Mouse (Mus musculus) MEL (cell line): ENCODE data around the gene Slc44a2.

Experiments used
- CTCF ChIP-seq, 3 experiments: IDR thresholded peaks in 2 of 3; conservative IDR thresholded peaks in 1 of 3; 2 replicates each; pipeline ENCODE4 v1.5.1; 2011 to 2012; ENCODE audit warnings: low read length in 3 of 3, low read depth in 2 of 3, mild to moderate bottlenecking in 2 of 3, improper control_type of control experiment in 1 of 3, inconsistent platforms in 1 of 3, mixed read lengths in 1 of 3, moderate library complexity in 1 of 3; ENCODE audit not compliant: control insufficient read depth in 1 of 3, insufficient read depth in 1 of 3, poor library complexity in 1 of 3, severe bottlenecking in 1 of 3
- KAT2A ChIP-seq: conservative IDR thresholded peaks from 2 replicates; pipeline ENCODE4 v1.6.1; 2012; ENCODE audit warnings: low read depth, low read length, improper control_type of control experiment, inconsistent platforms
- MAX ChIP-seq: IDR thresholded peaks from 2 replicates; pipeline ENCODE4 v1.6.1; 2011; ENCODE audit warnings: low read length, improper control_type of control experiment
- POLR2A ChIP-seq, 2 experiments: IDR thresholded peaks; 2 replicates each; pipeline ENCODE4 v1.6.1; 2011 to 2012; ENCODE audit warnings: low read length in 2 of 2, mild to moderate bottlenecking in 2 of 2, control low read depth in 1 of 2, improper control_type of control experiment in 1 of 2, low read depth in 1 of 2, moderate library complexity in 1 of 2; ENCODE audit not compliant: control insufficient read depth in 1 of 2, insufficient read depth in 1 of 2, poor library complexity in 1 of 2

GRCm38 (mm10) chr9:21320619-21321512, at the start of gene Slc44a2:
- peak; percentile 36 to 79 for TF ChIP-seq POLR2A (IDR thresholded peaks at IDR 0.05; ENCODE audit: control insufficient read depth in 1 of 2, insufficient read depth in 1 of 2, low read depth in 1 of 2, low read length in 2 of 2, poor library complexity in 1 of 2)
- TF ChIP-seq CTCF (IDR thresholded peaks at IDR 0.05 in 2 of 3, conservative IDR thresholded peaks at IDR 0.05 in 1 of 3; ENCODE audit: control insufficient read depth in 1 of 3, insufficient read depth in 1 of 3, low read depth in 2 of 3, low read length in 3 of 3, poor library complexity in 1 of 3, severe bottlenecking in 1 of 3), result 0 out of 6 replicates have a peak, but pooled peaks of 1 of the 3 experiments have one; percentile 6
- TF ChIP-seq MAX, result peak; percentile 56
- no peak for TF ChIP-seq KAT2A
